ENCODE assay signal across 17 mouse cellular contexts in the genomic region with DNA sequence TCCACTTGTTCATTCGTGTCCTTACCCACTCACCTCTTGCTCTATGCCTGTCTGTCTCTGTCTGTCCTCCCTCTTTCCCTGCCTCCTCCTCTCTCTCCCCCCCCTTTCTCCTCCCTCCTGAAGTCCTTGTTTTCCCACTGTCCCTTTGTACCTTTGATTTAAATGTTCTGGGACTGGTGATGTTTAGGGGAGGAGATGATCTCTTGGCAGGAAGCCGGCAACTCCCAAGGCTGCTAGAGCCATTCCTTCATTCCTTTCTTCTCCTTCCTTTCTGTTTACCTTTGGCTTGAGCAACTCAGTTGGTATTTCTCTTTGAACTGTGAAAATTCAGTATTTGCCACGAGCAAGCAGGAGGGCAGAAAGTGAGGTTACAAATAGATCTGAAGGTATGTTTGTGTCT.
DNase-seq lines count a peak whose midpoint lies in the region; ATAC-seq and TF ChIP-seq lines count a peak whose summit lies in the region.
"Had no signal": no experiment of that assay in that cellular context is flagged by ENCODE, and none has a peak within 500 bp of the region (broad histone marks: within the 10 kb centered on the region; RNA-seq: fewer than 3 reads in every experiment).

No protein-coding gene starts in this region.

- no peak overlapping the region for H3K27ac ChIP-seq in lung, embryonic 14.5 days (ENCODE audit: low read depth)
- peak overlapping the region; percentile 37; the same call in 1 of the 2 replicates for H3K27ac ChIP-seq in kidney, embryonic 15.5 days
- H3K27ac ChIP-seq in midbrain, embryonic 11.5 days (ENCODE audit: low read depth, low read length), result no peak overlapping the region
- H3K27ac ChIP-seq: forebrain, embryonic 10.5 days; gastrocnemius, adult 2 months; hindbrain, embryonic 12.5 days; liver, embryonic 15.5 days had no signal

- no peak overlapping the region for H3K4me3 ChIP-seq in lung, embryonic 14.5 days (ENCODE audit: low read depth, low read length)
- no peak overlapping the region for H3K4me3 ChIP-seq in lung, adult 2 months (replicated peaks; ENCODE audit: extremely low read depth, low read depth, low read length)
- no peak overlapping the region for H3K4me3 ChIP-seq in kidney, embryonic 15.5 days (replicated peaks)
- H3K4me3 ChIP-seq in midbrain, embryonic 11.5 days (ENCODE audit: low read depth, low read length), result no peak overlapping the region
- H3K4me3 ChIP-seq: forebrain, embryonic 10.5 days; gastrocnemius, adult 2 months; hindbrain, embryonic 12.5 days; liver, embryonic 15.5 days had no signal

- DNase-seq in lung, embryonic 14.5 days, result peak; percentile 45
- no peak for DNase-seq in lung, adult 2 months
- DNase-seq in kidney, adult 11 months, result peak; percentile 42
- peak; percentile 35 to 55 for DNase-seq in kidney, postnatal 4 days
- DNase-seq in midbrain, embryonic 11.5 days (ENCODE audit: low spot score, missing footprints), result no peak
- DNase-seq: B cell, adult 2 months; cerebellum, adult 2 months; gastrocnemius, adult 2 months; heart, postnatal 10 days; layer of hippocampus, postnatal 36 days had no signal

- H3K36me3 ChIP-seq in lung, embryonic 14.5 days (ENCODE audit: insufficient read depth), result no peaks in the 10 kb centered on the region
- no peaks in the 10 kb centered on the region for H3K36me3 ChIP-seq in kidney, embryonic 15.5 days
- no peaks in the 10 kb centered on the region for H3K36me3 ChIP-seq in midbrain, embryonic 11.5 days (ENCODE audit: control insufficient read depth, insufficient read depth, low read length)
- H3K36me3 ChIP-seq: forebrain, embryonic 10.5 days; hindbrain, embryonic 12.5 days; liver, embryonic 15.5 days had no signal

- no peak overlapping the region for H3K9ac ChIP-seq in lung, embryonic 14.5 days
- no peak overlapping the region for H3K9ac ChIP-seq in kidney, embryonic 15.5 days
- no peak overlapping the region for H3K9ac ChIP-seq in midbrain, embryonic 11.5 days (ENCODE audit: low read length)
- H3K9ac ChIP-seq: hindbrain, embryonic 12.5 days; liver, embryonic 15.5 days had no signal

- H3K4me1 ChIP-seq in lung, embryonic 14.5 days (ENCODE audit: insufficient read depth), result peaks cover 2% of the 10 kb centered on the region; the same call in 1 of the 2 replicates
- peaks cover 5% of the 10 kb centered on the region for H3K4me1 ChIP-seq in lung, adult 2 months (ENCODE audit: control insufficient read depth, insufficient read depth, low read length)
- peaks cover 10% of the 10 kb centered on the region; the same call in 1 of the 2 replicates for H3K4me1 ChIP-seq in kidney, embryonic 15.5 days
- no peaks in the 10 kb centered on the region for H3K4me1 ChIP-seq in midbrain, embryonic 11.5 days (ENCODE audit: control insufficient read depth, insufficient read depth, low read length)
- H3K4me1 ChIP-seq: liver, embryonic 15.5 days had no signal

- no peak for ATAC-seq in lung, embryonic 14.5 days (ENCODE audit: insufficient read depth)
- peak; percentile 36; the same call in 1 of the 2 replicates for ATAC-seq in kidney, embryonic 15.5 days (replicated peaks; ENCODE audit: low FRiP score)
- no peak for ATAC-seq in megakaryocyte, adult 5-6 weeks (ENCODE audit: poor library complexity, severe bottlenecking)
- no peak for ATAC-seq in midbrain, embryonic 11.5 days (ENCODE audit: low FRiP score)
- ATAC-seq: inflammation-experienced regulatory T-cells, adult 6 months had no signal

- 14% methylated on average over 3 of the region's 3 CpGs for WGBS in lung, embryonic 14.5 days
- WGBS in lung, adult 2 months, result 35% methylated on average over 3 of the region's 3 CpGs
- 14% methylated on average over 3 of the region's 3 CpGs for WGBS in kidney, embryonic 15.5 days
- 42% methylated on average over 3 of the region's 3 CpGs for WGBS in midbrain, embryonic 11.5 days

- H3K9me3 ChIP-seq in lung, embryonic 14.5 days (ENCODE audit: low read depth, low read length), result no peaks in the 10 kb centered on the region
- H3K9me3 ChIP-seq in kidney, embryonic 15.5 days (replicated peaks), result no peaks in the 10 kb centered on the region
- H3K9me3 ChIP-seq in midbrain, embryonic 11.5 days (ENCODE audit: control insufficient read depth, low read length), result no peaks in the 10 kb centered on the region
- H3K9me3 ChIP-seq: forebrain, embryonic 10.5 days; liver, embryonic 15.5 days had no signal

- no peak for TF ChIP-seq CTCF in lung, embryonic 14.5 days (IDR thresholded peaks at IDR 0.05; ENCODE audit: low read depth)
- TF ChIP-seq CTCF in lung, adult 2 months (IDR thresholded peaks at IDR 0.05; ENCODE audit: insufficient read depth, low read length), result no peak

- no peak overlapping the region for H3K4me2 ChIP-seq in lung, embryonic 14.5 days
- no peak overlapping the region for H3K4me2 ChIP-seq in kidney, embryonic 15.5 days
- H3K4me2 ChIP-seq in midbrain, embryonic 11.5 days, result no peak overlapping the region
- H3K4me2 ChIP-seq: heart, embryonic 11.5 days; hindbrain, embryonic 12.5 days; liver, embryonic 15.5 days had no signal

- no peak for TF ChIP-seq POLR2A in lung, adult 2 months (IDR thresholded peaks at IDR 0.05; ENCODE audit: borderline replicate concordance, extremely low read depth, low read depth, low read length)

- H3K27me3 ChIP-seq in lung, embryonic 14.5 days (ENCODE audit: insufficient read depth, low read length), result no peaks in the 10 kb centered on the region
- peaks cover 19% of the 10 kb centered on the region for H3K27me3 ChIP-seq in kidney, embryonic 15.5 days
- H3K27me3 ChIP-seq in midbrain, embryonic 11.5 days (ENCODE audit: control insufficient read depth, insufficient read depth, low read length), result no peaks in the 10 kb centered on the region
- H3K27me3 ChIP-seq: liver, embryonic 15.5 days had no signal

Comparison
In these comparisons a context has a peak if more than half of its experiments do, and no peak if none do; other contexts are left out.
1. DNase-seq: peak in lung, embryonic 14.5 days (single experiment), kidney, adult 11 months (single experiment) and kidney, postnatal 4 days (2 of 2); none in lung, adult 2 months (single experiment) and midbrain, embryonic 11.5 days (single experiment).